Mouse (Mus musculus): ENCODE measurements at regions not wholly inside any gene's neighbourhood (a gene's known extent, or its start where the extent isn't known, plus 50 kb on each side); places are given as distances from the start of the nearest gene placed in this dataset.

DNA sequence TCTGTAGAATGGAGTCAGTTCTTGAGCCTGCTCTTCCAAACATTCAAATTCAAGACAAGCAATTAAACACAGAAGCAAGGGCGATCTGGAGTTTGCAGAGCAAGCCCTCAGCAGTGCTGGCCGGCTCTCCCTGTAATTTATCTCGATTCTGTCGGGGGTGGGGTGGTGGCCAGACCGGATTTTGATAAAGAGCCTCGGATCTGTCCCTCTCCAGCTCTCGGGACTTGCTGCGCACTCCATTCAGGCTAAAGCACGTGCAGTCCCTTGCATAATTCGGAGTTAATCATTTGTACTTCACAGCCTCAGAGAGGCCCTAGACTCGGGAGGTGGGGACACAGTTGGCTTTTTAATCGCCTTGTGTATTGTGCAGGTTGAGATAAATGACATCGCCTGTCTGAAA lies 145.6 kb upstream of the Zfp507 start:
- Histone ChIP-seq H3K4me3 (ENCODE audit: low read length) (peak overlapping the region; percentile 24), H3K9ac (replicated peaks; ENCODE audit: low read length) (0 out of 2 replicates have a peak overlapping the region, but pooled peaks have one; percentile 22)
- ATAC-seq (ENCODE audit: low FRiP score, low TSS enrichment), result peak; percentile 85

DNA sequence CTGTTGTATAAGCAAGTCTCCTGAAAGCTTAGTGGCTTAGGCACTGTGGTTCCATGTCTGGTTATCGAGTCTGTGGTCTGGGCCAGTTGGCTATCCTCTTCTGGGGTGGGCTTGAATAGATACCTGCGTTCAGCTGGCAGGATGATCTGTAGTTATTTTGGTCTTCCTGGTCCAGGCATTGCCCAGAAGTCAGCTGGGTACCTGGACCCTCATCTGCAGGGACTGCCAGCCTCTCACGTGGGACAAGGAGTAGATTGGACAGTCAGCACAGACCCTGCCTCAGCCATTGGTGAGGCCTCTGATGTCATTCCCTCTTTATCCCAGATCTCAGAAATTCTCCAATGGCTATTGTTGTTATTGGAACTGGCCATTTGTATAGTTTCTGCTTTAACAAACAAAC lies 138.3 kb upstream of the Zfp507 start:
- Histone ChIP-seq H3K4me3 (ENCODE audit: low read length) (no peak overlapping the region), H3K9me3 (ENCODE audit: low read length) (no peaks in the 10 kb centered on the region), H3K4me1 (ENCODE audit: insufficient read depth, low read length) (no peaks in the 10 kb centered on the region), H3K27me3 (ENCODE audit: insufficient read depth, low read length) (no peaks in the 10 kb centered on the region; the same call in 1 of the 2 replicates), H3K27ac (ENCODE audit: low read length) (no peak overlapping the region), H3K36me3 (ENCODE audit: insufficient read depth, low read length) (no peaks in the 10 kb centered on the region), H3K4me2 (replicated peaks; ENCODE audit: low read depth, low read length) (no peak overlapping the region), H3K9ac (replicated peaks; ENCODE audit: low read length) (no peak overlapping the region)
- WGBS, result 85% methylated on average over 3 of the region's 3 CpGs
- no peak for ATAC-seq (ENCODE audit: low FRiP score, low TSS enrichment)

More for the DNA sequence above, 145.6 kb upstream of the Zfp507 start:
- WGBS, result 2% methylated on average over 13 of the region's 13 CpGs
- Histone ChIP-seq H3K36me3 (ENCODE audit: insufficient read depth, low read length) (no peaks in the 10 kb centered on the region), H3K4me2 (replicated peaks; ENCODE audit: low read depth, low read length) (peak overlapping the region; percentile 47), H3K9me3 (ENCODE audit: low read length) (no peaks in the 10 kb centered on the region), H3K27ac (ENCODE audit: low read length) (peak overlapping the region; percentile 61; the same call in 1 of the 2 replicates), H3K4me1 (ENCODE audit: insufficient read depth, low read length) (peaks cover 13% of the 10 kb centered on the region), H3K27me3 (ENCODE audit: insufficient read depth, low read length) (no peaks in the 10 kb centered on the region)

GRCm38 (mm10) chr7:35938123-35938869 lies 135.5 kb upstream of the Zfp507 start:
- Histone ChIP-seq H3K4me2 (replicated peaks; ENCODE audit: low read depth, low read length) (no peak overlapping the region), H3K27ac (ENCODE audit: low read length) (no peak overlapping the region), H3K9me3 (ENCODE audit: low read length) (no peaks in the 10 kb centered on the region), H3K27me3 (ENCODE audit: insufficient read depth, low read length) (no peaks in the 10 kb centered on the region; the same call in 1 of the 2 replicates), H3K4me1 (ENCODE audit: insufficient read depth, low read length) (no peaks in the 10 kb centered on the region), H3K4me3 (ENCODE audit: low read length) (no peak overlapping the region), H3K9ac (replicated peaks; ENCODE audit: low read length) (no peak overlapping the region), H3K36me3 (ENCODE audit: insufficient read depth, low read length) (no peaks in the 10 kb centered on the region)
- no peak for ATAC-seq (ENCODE audit: low FRiP score, low TSS enrichment)
- 72% methylated on average over 13 of the region's 13 CpGs for WGBS

DNA sequence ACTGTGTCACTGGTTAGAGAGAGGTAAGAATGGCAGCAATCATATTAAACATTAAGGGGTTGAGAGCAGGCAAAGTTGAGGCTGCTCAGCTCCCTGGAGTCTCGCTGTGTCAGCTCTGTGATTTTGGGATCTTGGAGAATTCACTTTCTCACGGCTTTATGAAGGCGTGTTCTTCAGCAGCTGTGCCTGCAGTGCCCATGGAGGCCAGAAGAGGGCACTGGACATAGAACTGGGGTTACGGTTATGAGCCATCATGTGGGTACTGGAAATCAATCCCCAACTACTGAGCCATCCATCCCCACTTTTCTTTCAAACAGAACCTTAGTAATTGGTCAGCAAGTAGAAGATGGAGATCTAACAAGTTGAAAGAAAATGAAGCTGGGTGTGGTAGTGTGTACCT lies 123.9 kb upstream of the Zfp507 start:
- Histone ChIP-seq H3K9ac (replicated peaks; ENCODE audit: low read length) (no peak overlapping the region), H3K9me3 (ENCODE audit: low read length) (peaks cover 15% of the 10 kb centered on the region), H3K36me3 (ENCODE audit: insufficient read depth, low read length) (no peaks in the 10 kb centered on the region), H3K4me2 (replicated peaks; ENCODE audit: low read depth, low read length) (no peak overlapping the region), H3K27me3 (ENCODE audit: insufficient read depth, low read length) (peaks cover 12% of the 10 kb centered on the region; the same call in 1 of the 2 replicates), H3K4me3 (ENCODE audit: low read length) (no peak overlapping the region), H3K27ac (ENCODE audit: low read length) (no peak overlapping the region), H3K4me1 (ENCODE audit: insufficient read depth, low read length) (peaks cover 10% of the 10 kb centered on the region; the same call in 1 of the 2 replicates)
- 90% methylated on average over 4 of the region's 4 CpGs for WGBS
- no peak for ATAC-seq (ENCODE audit: low FRiP score, low TSS enrichment)

GRCm38 (mm10) chr7:35922582-35922981 lies 119.8 kb upstream of the Zfp507 start:
- H3K9ac ChIP-seq (replicated peaks; ENCODE audit: low read length), result no peak overlapping the region
- peak overlapping the region; percentile 38 for H3K4me2 ChIP-seq (replicated peaks; ENCODE audit: low read depth, low read length)
- H3K9me3 ChIP-seq (ENCODE audit: low read length), result peaks cover 11% of the 10 kb centered on the region; the same call in 1 of the 2 replicates
- WGBS, result 21% methylated on average over 9 of the region's 9 CpGs
- no peak for ATAC-seq (ENCODE audit: low FRiP score, low TSS enrichment)
- peak overlapping the region; percentile 14 for H3K4me3 ChIP-seq (ENCODE audit: low read length)
- H3K4me1 ChIP-seq (ENCODE audit: insufficient read depth, low read length), result peaks cover 10% of the 10 kb centered on the region; the same call in 1 of the 2 replicates
- peaks cover 14% of the 10 kb centered on the region; the same call in 1 of the 2 replicates for H3K27me3 ChIP-seq (ENCODE audit: insufficient read depth, low read length)
- no peaks in the 10 kb centered on the region for H3K36me3 ChIP-seq (ENCODE audit: insufficient read depth, low read length)
- H3K27ac ChIP-seq (ENCODE audit: low read length), result no peak overlapping the region

DNA sequence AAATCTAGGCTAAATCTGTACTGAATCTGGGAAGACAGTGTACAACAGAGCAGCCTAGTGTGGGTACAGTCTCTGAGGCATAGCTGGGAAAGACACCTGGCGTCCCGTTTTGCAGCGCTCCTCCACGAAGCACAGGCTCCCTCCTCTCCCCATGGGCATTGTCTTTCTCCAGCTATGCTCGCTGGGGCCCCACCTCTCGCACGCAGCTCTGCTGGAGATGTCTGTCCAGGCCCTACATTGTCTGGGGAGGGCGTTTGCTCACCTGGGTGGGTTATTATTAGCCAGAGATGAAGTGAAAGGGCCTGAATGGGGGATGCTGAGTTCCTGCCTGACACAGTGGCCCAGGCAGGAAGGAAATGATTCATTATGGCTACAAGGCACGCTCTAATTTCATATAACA lies 118.1 kb upstream of the Zfp507 start:
- H3K4me2 ChIP-seq (replicated peaks; ENCODE audit: low read depth, low read length), result no peak overlapping the region

GRCm38 (mm10) chr7:35920194-35920609 lies 117.4 kb upstream of the Zfp507 start:
- 0 out of 2 replicates have a peak, but pooled peaks have one; percentile 31 for ATAC-seq (ENCODE audit: low FRiP score, low TSS enrichment)
- Histone ChIP-seq H3K4me2 (replicated peaks; ENCODE audit: low read depth, low read length) (no peak overlapping the region), H3K27ac (ENCODE audit: low read length) (no peak overlapping the region), H3K4me3 (ENCODE audit: low read length) (no peak overlapping the region), H3K9ac (replicated peaks; ENCODE audit: low read length) (no peak overlapping the region), H3K4me1 (ENCODE audit: insufficient read depth, low read length) (peaks cover 10% of the 10 kb centered on the region; the same call in 1 of the 2 replicates), H3K36me3 (ENCODE audit: insufficient read depth, low read length) (no peaks in the 10 kb centered on the region), H3K9me3 (ENCODE audit: low read length) (peaks cover 4% of the 10 kb centered on the region; the same call in 1 of the 2 replicates), H3K27me3 (ENCODE audit: insufficient read depth, low read length) (peaks cover 14% of the 10 kb centered on the region; the same call in 1 of the 2 replicates)
- WGBS, result 59% methylated on average over 11 of the region's 11 CpGs

More for the DNA sequence above, 118.1 kb upstream of the Zfp507 start:
- ATAC-seq (ENCODE audit: low FRiP score, low TSS enrichment), result peak; percentile 46; the same call in 1 of the 2 replicates
- H3K4me1 ChIP-seq (ENCODE audit: insufficient read depth, low read length), result peaks cover 10% of the 10 kb centered on the region; the same call in 1 of the 2 replicates
- H3K27me3 ChIP-seq (ENCODE audit: insufficient read depth, low read length), result peaks cover 14% of the 10 kb centered on the region; the same call in 1 of the 2 replicates
- no peak overlapping the region for H3K4me3 ChIP-seq (ENCODE audit: low read length)
- no peaks in the 10 kb centered on the region for H3K36me3 ChIP-seq (ENCODE audit: insufficient read depth, low read length)
- no peak overlapping the region for H3K9ac ChIP-seq (replicated peaks; ENCODE audit: low read length)
- H3K27ac ChIP-seq (ENCODE audit: low read length), result no peak overlapping the region
- WGBS, result 48% methylated on average over 9 of the region's 9 CpGs
- peaks cover 4% of the 10 kb centered on the region; the same call in 1 of the 2 replicates for H3K9me3 ChIP-seq (ENCODE audit: low read length)

- 0 out of 2 replicates have a peak, but pooled peaks cover 2% of the 10 kb centered on the region for H3K4me1 ChIP-seq (ENCODE audit: insufficient read depth, low read length)
- no peak overlapping the region for H3K4me3 ChIP-seq (ENCODE audit: low read length)
- 48% methylated on average over 8 of the region's 8 CpGs for WGBS
- no peaks in the 10 kb centered on the region for H3K27me3 ChIP-seq (ENCODE audit: insufficient read depth, low read length)
- no peaks in the 10 kb centered on the region for H3K36me3 ChIP-seq (ENCODE audit: insufficient read depth, low read length)
- no peak overlapping the region for H3K9ac ChIP-seq (replicated peaks; ENCODE audit: low read length)
- no peak overlapping the region for H3K4me2 ChIP-seq (replicated peaks; ENCODE audit: low read depth, low read length)
- ATAC-seq (ENCODE audit: low FRiP score, low TSS enrichment), result no peak
- H3K9me3 ChIP-seq (ENCODE audit: low read length), result no peaks in the 10 kb centered on the region; the same call in 1 of the 2 replicates
- H3K27ac ChIP-seq (ENCODE audit: low read length), result no peak overlapping the region
Measured at GRCm38 (mm10) chr7:35910109-35910706, 107.4 kb upstream of the Zfp507 start.

DNA sequence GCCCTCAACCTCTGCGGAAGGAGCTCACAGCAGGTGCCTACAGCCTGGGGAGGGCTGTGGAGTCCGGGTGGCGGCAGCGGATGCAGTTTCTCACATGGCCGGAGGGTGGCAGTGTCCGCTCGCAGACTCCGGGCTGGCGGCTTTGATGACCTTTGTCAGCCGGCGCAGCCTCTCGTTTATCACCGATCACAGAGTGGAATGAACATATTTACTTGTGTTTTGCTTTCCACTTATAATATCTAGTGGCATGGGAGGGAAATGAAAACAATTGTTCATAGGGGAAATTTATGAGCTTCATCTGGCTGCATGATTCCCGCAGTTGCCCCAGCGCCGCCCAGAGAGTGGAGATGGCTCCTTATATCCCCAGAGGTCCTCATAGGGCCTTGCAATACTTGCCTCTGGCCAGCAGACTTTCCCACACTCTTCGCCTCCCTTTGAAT lies 99.2 kb upstream of the Zfp507 start:
- Histone ChIP-seq H3K4me2 (replicated peaks; ENCODE audit: low read depth, low read length) (peak overlapping the region; percentile 38), H3K27ac (ENCODE audit: low read length) (no peak overlapping the region), H3K9ac (replicated peaks; ENCODE audit: low read length) (no peak overlapping the region), H3K27me3 (ENCODE audit: insufficient read depth, low read length) (no peaks in the 10 kb centered on the region), H3K4me1 (ENCODE audit: insufficient read depth, low read length) (no peaks in the 10 kb centered on the region; the same call in 1 of the 2 replicates), H3K4me3 (ENCODE audit: low read length) (peak overlapping the region; percentile 23), H3K36me3 (ENCODE audit: insufficient read depth, low read length) (no peaks in the 10 kb centered on the region), H3K9me3 (ENCODE audit: low read length) (0 out of 2 replicates have a peak, but pooled peaks cover 4% of the 10 kb centered on the region)
- no peak; the same call in none of the 2 replicates for ATAC-seq (ENCODE audit: low FRiP score, low TSS enrichment)
- WGBS, result 5% methylated on average over 17 of the region's 17 CpGs

Data from kidney, embryonic 16.5 days (tissue).